Mouse (Mus musculus): ENCODE measurements around the gene Cdca5.

- TF ChIP-seq HCFC1 (IDR thresholded peaks at IDR 0.05; ENCODE audit: borderline replicate concordance, insufficient read depth, low read length) (no peak), ZNF384 (IDR thresholded peaks at IDR 0.05; ENCODE audit: low read depth, low read length) (no peak)
Measured at GRCm38 (mm10) chr19:6141394-6141749, 56.6 kb downstream of the Cdca5 start, which contains the start of gene Arl2.
